Mouse (Mus musculus): ENCODE measurements around the gene Ffar1.
"Not testable (repeated sequence)": the region's sequence is repeated elsewhere in the genome, so short reads cannot be mapped to it uniquely, and the experiment has no call there.

The Ffar1 gene

DNA sequence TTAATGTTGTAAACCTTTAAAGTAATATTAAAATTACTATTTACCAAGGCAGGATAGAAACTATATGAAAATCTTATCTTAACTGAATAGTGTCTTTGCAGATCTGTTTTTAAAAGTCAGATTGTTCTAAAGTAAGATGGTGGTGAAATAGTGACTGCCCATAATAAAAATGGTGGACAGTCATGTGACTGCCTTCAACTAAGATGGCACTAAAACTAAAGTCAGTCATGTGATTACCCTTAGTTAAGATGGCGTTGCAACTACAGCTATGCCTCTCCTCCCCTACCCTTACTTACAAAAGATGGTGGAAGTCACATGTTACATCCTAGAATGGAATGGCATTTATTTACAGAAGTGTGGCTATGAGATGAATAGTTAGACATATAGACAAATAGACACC lies 9.9 kb downstream of the Ffar1 start:
- no peak for DNase-seq (ENCODE audit: extremely low spot score, low read depth, low spot score)

DNA sequence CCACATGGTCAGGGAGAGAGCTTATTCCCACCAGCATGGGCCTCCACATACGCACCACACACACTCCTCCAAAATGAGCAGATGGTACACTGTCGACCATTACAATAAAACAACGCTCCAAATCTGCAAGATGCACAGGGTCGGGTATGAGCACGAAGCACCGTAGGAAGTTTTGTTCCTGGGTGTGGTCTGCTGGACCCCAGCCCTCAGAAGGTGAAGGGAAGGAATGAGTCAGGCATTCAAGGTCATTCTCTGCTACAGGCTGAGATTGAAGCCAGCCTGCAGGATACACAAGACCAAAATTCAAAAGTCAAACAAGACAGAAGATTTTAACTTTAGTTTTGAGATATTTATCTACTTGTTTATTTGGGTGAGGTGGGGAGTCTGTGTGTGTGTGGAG lies 13.4 kb downstream of the Ffar1 start:
- no peak for DNase-seq (ENCODE audit: extremely low spot score, low read depth, low spot score)

DNA sequence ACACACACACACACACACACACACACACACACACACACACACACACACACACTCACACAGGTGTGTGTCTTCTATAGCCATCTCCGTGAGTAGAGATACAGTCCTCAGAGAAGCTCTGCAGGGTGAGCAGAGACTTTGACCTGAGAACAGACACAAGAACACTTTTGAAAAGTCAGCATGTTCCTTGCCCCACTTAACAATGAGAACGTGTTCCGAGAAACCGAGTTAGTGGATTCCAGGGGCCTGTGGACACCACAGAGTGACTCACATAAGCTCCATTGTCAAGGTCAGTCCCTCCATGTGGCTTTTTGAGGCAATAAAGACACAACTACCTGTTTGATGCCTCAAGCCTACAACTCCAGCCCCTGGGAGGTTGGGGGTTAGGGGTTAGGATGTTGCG lies 14.0 kb downstream of the Ffar1 start:
- no peak for DNase-seq (ENCODE audit: extremely low spot score, low read depth, low spot score)

DNA sequence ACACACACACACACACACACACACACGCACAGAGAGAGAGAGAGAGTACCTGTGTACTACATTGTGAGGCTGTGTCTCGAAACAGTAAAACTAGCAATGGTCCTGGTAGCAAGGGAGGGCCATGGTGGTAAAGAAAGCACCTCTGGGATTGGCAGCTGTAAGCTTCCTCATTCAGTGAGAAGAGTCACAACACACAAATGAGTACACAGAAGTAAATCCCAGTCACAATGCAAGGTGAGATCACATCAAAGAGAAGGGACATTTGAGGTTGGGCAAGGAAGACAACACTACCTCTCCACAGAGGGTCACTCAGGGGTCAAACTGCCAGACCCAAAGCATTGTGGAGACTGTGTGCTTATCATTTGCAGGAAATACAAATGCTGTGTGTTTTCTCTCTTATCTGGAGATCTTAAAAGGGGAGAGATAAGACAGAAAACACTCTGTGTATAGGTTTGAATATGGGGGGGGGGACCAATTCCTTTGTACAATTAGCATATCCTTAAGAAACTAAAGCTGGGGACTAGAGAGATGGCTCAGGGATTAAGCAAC lies 14.8 kb downstream of the Ffar1 start:
- DNase-seq (ENCODE audit: extremely low spot score, low read depth, low spot score): no peak

DNA sequence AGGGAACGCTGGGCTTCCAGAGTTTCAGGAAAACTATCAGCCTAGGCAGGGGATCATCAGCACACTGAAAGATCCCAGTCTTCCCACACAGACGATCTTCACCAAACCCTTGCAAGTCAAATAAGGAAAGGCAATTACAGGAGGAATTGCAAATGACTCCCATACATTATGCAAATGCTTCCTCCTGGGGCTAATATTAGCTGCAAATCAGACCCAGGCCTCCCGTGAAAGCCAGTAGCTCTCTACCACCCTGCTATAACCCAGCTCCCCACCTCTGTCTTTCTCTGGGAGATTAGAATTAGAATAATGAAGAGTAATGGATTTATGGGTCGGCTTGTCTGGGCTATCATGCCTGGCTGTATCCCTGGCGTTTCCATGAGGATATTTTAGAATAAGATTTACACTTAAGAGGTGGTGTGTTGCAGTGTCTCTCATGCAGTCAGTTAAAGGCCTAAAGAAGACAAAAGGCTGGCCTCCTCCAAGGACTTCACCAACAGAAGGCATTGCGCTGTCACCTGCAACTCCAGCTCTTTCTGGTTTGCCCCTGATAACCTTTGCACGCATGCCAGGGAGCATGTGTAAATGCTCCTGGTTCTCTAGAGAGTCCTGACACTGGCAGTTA lies 16.6 kb downstream of the Ffar1 start:
- no peak for DNase-seq (ENCODE audit: extremely low spot score, low read depth, low spot score)

DNA sequence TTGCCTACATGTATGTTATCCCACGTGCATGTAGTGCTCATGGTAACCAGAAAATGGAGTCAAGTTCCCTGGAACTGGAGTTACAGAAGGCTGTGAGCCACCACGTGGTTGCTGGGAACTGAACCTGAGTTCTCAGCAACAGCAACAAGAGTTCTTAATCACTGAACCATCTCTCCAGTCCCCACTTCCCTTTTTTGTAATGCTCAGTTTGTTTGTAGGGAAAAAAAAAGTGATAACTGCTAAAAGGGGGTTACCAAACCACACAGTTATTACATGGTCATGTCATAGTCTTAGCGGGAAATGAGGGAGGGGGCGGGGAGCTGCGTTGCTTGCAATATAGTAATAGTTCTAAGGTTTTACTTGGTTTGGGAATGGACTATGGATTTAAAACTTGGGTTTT lies 19.3 kb downstream of the Ffar1 start:
- DNase-seq (ENCODE audit: extremely low spot score, low read depth, low spot score): no peak

DNA sequence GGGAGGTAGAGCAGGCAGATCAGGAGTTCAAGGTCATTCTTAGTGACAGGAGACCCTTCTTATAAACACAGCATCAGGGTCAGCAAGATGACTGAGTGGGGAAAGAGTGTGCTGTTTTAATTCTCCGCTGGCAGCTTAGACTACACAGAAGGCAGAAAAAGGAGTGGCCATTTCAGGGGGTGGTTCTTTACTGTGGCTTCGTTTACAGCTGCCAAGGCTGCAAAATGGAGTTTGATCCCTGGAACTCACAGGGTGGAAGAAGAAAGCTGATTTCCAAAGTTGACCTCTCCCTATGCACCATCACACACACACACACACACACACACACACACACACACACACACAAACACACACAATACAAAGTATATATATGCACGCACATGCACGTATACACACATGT lies 20.0 kb downstream of the Ffar1 start:
- no peak for DNase-seq (ENCODE audit: extremely low spot score, low read depth, low spot score)

DNA sequence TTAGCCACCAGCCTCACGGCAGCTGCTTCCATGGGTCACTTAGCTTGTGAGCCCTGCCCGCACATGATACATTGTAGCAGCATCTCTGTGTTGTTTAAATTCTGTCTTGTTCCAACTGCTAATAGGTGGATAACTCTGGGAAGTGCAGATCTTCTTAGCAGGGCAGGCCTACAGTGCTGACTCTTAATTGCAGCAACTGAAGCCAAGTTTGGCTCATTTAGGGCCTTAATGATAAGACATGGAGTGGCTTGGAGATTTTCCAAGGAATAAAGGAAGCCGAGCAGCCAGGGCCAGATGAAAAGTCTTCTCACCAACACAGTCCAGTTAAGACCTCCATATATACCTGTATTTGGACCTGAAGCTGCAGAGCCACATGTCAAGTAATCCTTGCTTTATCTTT lies 21.1 kb downstream of the Ffar1 start:
- DNase-seq (ENCODE audit: extremely low spot score, low read depth, low spot score): no peak

DNA sequence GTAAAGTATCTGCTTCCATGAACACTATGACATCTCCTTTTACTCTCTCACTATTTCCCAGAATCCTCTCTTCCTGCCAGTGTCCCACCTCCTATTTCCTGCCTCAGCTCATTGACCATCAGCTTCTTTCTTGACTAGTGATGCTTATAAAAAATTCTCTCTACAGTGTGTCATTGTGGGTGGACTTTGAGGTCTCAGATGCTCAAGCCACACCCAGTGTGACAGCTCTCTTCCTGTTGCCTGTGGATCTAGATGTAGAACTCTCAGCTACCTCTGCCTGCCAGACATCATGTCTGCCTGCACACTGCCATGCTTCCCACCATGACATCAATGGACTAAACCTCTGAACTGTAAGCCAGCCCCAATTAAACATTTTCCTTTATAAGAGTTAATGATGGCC lies 24.1 kb downstream of the Ffar1 start:
- no peak for DNase-seq (ENCODE audit: extremely low spot score, low read depth, low spot score)

DNA sequence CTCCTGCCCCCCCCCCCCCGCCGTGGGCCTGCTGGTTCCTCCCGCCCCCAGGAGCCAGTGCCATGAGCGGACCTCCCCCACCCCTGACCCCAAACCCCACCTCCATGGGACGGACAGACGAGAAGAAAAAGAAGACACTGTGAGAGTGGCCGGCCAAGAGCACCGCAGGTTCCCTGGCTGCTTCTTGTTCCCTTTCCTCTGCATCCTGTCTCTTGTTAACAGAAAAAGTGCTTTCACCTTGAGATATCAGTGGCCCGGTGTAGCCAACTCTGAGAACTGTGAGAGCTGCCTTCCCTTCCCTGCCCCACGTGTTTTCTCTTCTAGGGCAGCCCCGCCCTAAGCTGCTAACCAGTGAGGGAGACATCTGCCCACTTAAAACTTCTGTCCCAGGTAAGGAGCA lies 28.7 kb downstream of the Ffar1 start:
- DNase-seq (ENCODE audit: extremely low spot score, low read depth, low spot score): not testable (repeated sequence)

DNA sequence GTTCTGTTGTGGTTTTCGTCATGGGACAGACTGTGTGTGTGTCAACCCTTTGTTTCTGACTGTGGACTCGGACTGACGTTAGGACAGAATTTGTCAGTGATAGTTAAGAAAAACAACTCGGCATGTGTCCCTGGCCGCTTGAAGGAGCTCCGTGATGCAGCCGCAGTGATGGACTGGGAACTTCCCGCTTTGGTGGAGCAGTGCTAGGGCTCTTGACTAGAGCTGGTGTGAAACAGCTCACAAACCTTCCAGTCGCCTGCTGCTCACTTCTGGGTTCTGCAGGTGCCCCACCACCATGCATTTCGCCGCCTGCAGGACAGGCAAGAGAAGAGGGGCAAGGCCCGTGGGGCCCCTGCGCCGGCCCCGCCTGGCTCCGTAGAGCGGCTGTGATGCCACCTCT lies 29.1 kb downstream of the Ffar1 start:
- no peak for DNase-seq (ENCODE audit: extremely low spot score, low read depth, low spot score)

DNA sequence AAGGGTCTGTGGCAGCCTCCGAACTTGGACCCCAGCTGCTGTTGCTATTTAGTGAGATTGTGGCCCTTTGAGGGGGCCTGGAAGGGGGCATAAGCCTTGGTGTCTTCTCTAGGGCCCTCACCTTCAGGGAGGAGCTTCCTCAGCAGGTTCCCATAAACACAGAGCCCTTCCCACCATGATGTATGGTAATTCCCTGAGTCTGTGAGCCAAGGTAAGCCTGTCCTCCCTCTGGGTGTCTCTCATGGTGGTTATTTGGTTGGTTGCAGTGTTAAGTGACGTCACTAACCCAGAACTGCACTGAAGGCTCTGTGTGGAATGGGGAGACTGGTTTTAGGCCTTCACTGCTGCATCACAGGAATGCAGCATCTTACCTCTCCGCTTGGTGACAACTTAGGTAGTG lies 31.9 kb downstream of the Ffar1 start:
- no peak for DNase-seq (ENCODE audit: extremely low spot score, low read depth, low spot score)

DNA sequence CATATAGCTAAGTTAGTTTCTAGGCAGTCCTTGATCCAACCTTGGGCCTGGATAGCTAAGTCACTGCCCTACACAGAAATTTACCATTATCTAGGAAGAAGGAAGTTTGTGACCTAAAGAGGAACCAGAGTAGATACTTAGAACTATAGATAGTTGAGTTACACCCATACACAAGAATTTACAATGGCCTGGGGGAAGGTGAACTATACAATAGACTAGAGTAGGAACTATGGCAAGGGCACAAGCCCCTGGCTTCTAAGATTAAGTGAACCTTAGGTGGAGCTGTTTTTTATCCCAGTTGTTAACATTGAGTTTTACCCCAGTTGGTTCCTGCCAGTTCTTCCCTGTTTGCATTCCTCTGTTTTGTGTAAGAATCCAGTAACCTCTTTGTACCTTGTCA lies 32.5 kb downstream of the Ffar1 start:
- not testable (repeated sequence) for DNase-seq (ENCODE audit: extremely low spot score, low read depth, low spot score)

DNA sequence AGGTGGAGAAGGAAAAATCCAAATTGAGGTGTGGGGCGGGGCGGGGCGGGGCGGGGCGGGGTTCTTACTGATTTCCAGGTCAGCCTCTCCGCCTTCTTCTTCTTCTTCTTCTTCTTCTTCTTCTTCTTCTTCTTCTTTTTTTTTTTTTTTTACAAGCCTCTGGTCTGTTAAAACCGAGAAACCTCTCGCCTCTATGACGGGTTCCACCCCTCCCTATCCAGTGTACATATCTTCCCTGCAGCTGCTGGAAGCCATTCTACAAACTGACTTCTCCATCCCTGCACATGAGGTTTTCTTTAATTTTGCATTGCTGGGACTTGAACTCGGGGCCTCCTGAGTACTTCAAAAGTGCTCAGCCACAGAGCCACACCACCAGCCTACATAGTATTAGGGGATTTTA lies 34.7 kb downstream of the Ffar1 start:
- DNase-seq (ENCODE audit: extremely low spot score, low read depth, low spot score): no peak

DNA sequence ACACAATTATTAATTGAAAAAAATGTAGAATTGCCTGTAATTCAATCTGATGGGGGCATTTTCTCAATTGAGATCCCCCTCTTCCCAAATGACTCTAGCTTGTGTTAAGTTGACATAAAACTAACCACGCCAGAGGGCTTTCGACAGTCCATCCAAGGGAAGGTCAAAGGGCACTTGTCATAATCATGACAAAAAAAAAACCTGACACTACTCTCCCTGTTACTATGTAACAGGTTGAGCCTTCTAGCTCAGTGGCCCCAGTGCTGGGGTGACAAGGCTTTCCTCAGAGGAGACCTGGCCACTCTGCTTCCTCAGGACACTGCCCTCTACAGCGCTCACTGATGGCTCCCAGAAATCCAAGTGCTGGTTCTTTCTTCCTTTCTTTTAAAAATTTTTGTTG lies 37.1 kb downstream of the Ffar1 start:
- DNase-seq (ENCODE audit: extremely low spot score, low read depth, low spot score): no peak

DNA sequence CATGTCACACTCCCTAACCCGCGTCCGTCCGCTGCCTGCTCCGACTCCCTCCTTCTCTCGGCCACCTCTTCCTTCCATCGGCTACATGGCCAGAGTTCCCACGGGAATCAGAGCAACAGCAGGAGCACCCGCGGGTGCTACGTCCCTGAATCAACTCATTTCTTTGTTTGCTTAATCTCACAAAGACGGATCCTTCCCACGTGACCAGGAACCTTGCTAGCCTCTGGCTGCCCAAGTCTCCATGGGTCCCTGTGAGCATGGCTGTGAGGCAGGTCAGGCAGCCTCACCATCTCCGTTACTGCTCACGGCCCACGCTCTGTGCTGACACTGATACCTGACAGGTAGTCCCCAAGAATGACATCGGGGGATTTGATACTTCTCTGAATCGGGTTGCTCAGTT lies 37.7 kb downstream of the Ffar1 start, which contains the start of gene Ffar2:
Gene Ffar2 (minus strand): TSS at position 101 of the 400 bp plus-strand sequence.
- no peak for DNase-seq (ENCODE audit: extremely low spot score, low read depth, low spot score)

DNA sequence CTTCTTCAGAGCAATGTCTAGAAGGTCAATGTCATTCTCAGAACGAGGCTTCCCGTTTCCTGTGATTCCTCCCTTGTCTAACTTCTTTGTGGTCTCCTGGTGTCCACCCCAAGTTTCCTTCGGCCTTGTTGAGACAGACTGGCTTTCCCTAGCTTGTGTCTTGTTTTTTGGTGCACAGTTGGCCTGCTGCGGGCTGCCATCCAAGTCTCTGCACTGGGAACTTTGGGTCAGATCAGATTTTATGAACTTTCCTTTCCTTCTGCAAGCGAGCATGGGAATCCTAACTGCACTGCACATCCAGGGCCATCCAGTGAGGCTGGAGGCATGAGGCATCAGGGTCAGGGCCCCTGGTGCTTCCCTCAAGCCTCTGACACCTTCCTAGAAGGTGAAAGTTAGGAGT lies 39.8 kb downstream of the Ffar1 start:
- no peak for DNase-seq (ENCODE audit: extremely low spot score, low read depth, low spot score)

DNA sequence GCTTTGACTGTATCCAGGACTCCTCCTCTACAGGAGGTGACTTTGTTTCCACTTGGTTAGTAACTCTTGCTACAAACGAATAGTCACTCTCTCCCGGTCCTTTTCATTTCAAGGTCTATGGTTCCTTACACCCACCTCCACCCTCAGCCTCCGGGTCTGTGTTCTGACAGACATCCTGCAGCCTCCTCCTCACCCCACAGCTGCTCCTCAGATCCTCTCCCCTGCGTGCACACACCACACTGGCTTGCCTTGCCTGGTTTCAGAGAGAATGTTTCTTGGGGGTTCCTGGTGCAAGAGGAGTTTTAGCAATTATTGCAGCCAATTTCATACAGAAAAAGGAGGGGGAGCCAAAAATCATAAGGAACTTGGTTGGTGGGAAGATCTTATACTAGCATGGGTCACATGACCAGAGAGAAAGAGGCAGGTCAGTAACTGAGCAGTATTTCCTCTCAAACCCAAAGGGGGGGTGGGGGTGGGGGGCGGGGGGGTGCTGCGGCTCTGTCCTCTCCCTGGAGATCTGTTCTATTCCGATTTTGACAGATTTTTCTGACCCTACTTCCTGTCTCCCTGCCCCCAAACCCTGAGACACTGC lies 40.4 kb downstream of the Ffar1 start:
- DNase-seq (ENCODE audit: extremely low spot score, low read depth, low spot score): no peak

DNA sequence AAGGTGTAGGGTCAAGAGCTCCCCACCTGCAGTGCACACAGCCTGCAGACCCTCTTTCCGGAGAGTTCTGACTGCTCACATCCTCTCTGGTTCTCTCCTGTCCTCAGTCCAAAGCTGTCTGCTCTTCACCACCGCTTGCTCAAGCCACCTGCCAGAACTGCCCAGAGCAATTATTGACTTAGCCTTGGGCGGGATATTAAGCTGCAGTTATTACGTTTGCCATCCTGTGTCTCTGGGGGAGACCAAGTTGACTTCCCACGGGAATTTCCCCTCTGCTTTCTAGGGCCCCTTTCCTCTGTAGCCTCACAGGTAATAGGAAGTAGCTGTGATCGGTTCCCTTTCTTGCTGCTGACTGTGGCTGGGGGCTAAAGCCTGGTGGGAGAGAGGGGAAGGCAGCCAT lies 41.2 kb downstream of the Ffar1 start:
- DNase-seq (ENCODE audit: extremely low spot score, low read depth, low spot score): no peak

DNA sequence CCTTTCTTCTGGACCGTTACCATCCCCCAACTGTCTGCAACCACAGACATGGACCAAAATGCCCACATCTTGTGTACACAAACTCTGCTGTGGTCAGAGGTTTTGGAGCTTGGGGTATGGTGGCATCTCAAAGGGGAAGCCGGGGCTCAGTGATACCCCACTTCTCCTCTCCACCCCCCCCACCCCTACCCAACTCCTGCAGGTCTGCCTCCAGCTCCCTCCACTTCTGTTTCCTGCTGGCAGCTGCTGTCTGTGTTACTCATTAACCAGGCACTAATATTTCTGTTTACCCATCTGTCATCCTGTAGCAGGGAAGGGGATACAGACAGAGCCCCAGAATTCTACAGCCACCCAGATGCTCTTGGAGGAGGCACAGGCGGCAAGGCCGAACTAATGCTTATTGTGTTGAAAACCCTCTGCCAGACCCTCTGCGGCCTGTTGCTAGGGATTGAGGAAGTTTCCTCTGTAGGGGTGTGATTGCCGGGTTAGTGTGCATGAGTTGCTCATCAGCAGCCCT lies 49.0 kb downstream of the Ffar1 start:
- no peak for DNase-seq (ENCODE audit: extremely low spot score, low read depth, low spot score)

DNA sequence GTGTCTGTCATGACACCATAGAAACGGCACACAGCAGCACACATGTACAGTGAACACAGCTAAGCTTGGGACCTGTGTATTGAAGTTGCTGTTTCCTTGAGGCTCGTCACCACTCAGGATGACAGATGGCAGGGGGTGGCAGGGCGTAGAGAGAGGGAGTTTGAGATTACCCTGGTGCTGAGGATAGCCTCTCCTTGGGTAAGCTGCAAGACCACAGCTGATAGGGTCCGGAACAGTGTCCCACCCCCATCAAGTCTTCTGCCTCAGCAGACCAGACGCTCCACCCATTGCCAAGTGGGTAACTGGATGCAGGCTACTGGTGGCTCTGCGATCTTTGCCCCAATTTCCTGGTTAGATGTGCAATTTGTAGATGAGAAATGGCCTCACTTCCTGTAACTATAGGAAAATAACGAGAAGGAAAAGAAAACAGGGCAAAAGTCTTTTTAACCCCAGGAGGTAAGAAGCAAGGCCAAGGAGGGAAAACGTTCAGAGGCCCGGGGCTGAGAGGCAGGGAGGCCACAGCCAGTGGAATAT lies 49.5 kb downstream of the Ffar1 start:
- DNase-seq (ENCODE audit: extremely low spot score, low read depth, low spot score): no peak

DNA sequence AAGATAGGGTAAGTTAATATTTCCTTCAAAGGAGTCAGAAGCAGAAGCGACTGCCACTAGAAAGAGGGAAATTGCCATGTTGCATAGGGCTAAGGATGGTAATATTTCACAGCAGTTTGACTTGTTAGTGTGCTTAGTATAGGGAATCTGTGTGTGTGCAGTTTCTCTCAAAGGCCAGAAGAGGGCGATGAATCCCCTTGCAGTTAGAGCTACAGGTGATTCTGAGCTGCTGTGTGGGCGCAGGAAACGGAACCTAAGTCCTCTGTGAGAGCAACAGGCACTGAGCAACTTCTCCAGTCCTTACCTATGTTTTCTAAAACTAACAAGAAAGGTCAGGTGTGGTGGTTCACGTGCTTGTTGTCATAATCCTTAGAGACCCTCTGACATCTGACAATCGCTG lies 51.0 kb downstream of the Ffar1 start:
- DNase-seq (ENCODE audit: extremely low spot score, low read depth, low spot score): no peak
